Mouse (Mus musculus): ENCODE results near the gene Zfp108. TPM values are rescaled to one million over a fixed set of nuclear protein-coding genes. Genes with fewer than 3 reads are reported as not detected.

Gene Zfp108
- polyA plus RNA-seq, 1 experiment from 2014 or later = 1.5 TPM

DNA sequence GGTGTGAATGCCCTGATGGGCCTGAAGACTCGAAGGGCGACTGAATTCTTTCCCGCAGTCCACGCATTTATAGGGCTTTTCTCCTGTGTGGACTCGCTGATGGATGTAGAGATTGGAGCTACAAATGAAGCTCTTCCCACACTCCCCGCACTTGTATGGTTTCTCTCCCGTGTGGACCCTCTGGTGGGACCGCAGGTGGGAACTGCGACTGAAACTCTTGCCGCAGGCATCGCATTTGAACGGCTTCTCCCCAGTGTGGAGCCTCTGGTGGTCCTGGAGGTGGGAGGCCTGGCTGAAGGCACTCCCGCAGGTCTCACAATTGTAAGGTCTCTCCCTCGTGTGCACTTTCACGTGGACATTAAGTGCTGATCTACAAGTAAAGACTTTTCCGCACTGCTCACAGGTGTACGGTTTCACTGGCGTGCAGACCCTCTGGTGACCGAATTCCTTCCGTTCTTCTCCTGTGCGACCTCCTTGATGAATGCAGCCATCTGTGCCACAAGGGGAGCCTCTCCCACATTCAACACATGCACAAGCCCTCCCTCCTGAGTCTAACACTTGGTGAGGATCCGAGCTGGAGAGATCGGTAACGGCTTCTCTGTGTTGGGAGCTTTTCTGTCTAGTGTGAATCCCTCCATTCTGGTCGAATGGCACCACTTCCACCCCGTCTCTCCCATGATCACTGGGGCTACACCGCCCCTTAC, 36.9 kb downstream of the Zfp108 start:
- peaks cover 50% of the 10 kb centered on the region for H3K36me3 ChIP-seq (ENCODE audit: control insufficient read depth, insufficient read depth, low read length)
- no peaks in the 10 kb centered on the region for H3K9me3 ChIP-seq (replicated peaks; ENCODE audit: control insufficient read depth, low read length)
- ATAC-seq (replicated peaks; ENCODE audit: insufficient number of reproducible peaks, low FRiP score, low TSS enrichment) = no peak
- no peak overlapping the region for H3K9ac ChIP-seq (ENCODE audit: low read depth, low read length)
- no peaks in the 10 kb centered on the region for H3K4me1 ChIP-seq (ENCODE audit: control insufficient read depth, insufficient read depth, low read length)
- no peak overlapping the region for H3K4me2 ChIP-seq
- H3K4me3 ChIP-seq (ENCODE audit: low read depth, low read length) = no peak overlapping the region
- H3K27me3 ChIP-seq (ENCODE audit: control insufficient read depth, insufficient read depth, low read length) = no peaks in the 10 kb centered on the region
- 80% methylated on average over 27 of the region's 27 CpGs for WGBS (ENCODE audit: insufficient replicate concordance)
- H3K27ac ChIP-seq (ENCODE audit: low read depth, low read length) = no peak overlapping the region

DNA sequence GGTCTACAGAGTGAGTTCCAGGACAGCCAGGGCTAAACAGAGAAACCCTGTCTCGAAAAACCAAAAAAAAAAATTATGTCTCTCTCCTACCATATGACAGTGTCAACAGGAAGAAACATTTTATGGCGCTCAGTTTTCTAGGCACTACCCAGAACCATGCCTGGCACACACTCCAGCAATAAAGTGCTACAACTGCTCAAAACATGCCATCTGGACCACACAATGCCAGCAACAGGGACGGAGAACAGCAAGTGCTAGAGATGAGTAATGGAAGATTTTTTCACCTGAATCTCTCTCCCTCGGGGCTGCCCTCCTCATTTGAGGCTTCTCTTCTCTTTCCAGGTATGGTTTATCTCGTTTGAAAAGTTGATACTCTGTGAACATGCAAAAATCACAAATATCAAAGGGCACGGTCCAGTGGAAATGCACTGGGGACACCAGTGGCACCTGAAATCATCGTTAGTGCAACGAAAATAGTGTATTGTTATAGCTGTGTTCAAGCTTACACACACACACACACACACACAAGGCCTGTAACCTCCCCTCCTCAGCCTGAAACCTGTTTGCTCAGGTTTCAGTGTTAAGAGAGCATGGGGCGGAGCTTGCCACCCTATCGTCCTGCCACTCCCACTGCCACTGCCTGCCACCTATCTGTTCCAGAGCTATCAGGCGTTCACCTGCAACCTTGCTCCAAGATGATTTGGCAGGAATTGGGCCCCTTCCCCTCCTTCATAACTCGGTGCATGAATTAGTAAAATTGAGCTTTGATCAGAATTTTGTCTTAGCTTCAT, 38.7 kb downstream of the Zfp108 start:
- Histone ChIP-seq H3K36me3 (ENCODE audit: control insufficient read depth, insufficient read depth, low read length) (peaks cover 54% of the 10 kb centered on the region), H3K9ac (ENCODE audit: low read depth, low read length) (no peak overlapping the region), H3K4me2 (no peak overlapping the region), H3K4me1 (ENCODE audit: control insufficient read depth, insufficient read depth, low read length) (no peaks in the 10 kb centered on the region), H3K4me3 (ENCODE audit: low read depth, low read length) (no peak overlapping the region), H3K27ac (ENCODE audit: low read depth, low read length) (no peak overlapping the region), H3K9me3 (replicated peaks; ENCODE audit: control insufficient read depth, low read length) (no peaks in the 10 kb centered on the region), H3K27me3 (ENCODE audit: control insufficient read depth, insufficient read depth, low read length) (no peaks in the 10 kb centered on the region)
- no peak for ATAC-seq (replicated peaks; ENCODE audit: insufficient number of reproducible peaks, low FRiP score, low TSS enrichment)
- 82% methylated on average over 12 of the region's 12 CpGs for WGBS (ENCODE audit: insufficient replicate concordance)

DNA sequence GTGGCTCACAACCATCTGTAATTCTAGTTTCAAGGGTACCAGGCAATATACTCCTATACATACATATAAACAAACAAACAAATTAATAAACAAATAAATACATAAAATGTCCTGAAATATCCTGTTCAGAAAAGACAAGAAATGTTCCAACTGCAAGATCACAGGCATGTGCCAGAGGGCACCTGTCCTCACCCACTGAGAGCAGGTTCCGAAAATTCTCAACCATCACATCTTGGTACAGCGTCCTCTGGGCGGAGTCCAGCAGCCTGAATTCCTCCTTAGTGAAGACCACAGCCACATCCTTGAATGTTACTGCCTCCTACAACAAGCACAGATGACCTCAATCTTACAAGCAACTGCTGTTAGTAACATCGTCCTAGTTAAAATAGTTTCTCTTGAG, 40.2 kb downstream of the Zfp108 start:
- ATAC-seq (replicated peaks; ENCODE audit: insufficient number of reproducible peaks, low FRiP score, low TSS enrichment) = no peak
- Histone ChIP-seq H3K9ac (ENCODE audit: low read depth, low read length) (no peak overlapping the region), H3K27me3 (ENCODE audit: control insufficient read depth, insufficient read depth, low read length) (no peaks in the 10 kb centered on the region), H3K4me2 (no peak overlapping the region), H3K4me1 (ENCODE audit: control insufficient read depth, insufficient read depth, low read length) (no peaks in the 10 kb centered on the region), H3K36me3 (ENCODE audit: control insufficient read depth, insufficient read depth, low read length) (peaks cover 53% of the 10 kb centered on the region), H3K4me3 (ENCODE audit: low read depth, low read length) (no peak overlapping the region), H3K9me3 (replicated peaks; ENCODE audit: control insufficient read depth, low read length) (no peaks in the 10 kb centered on the region), H3K27ac (ENCODE audit: low read depth, low read length) (no peak overlapping the region)
- WGBS (ENCODE audit: insufficient replicate concordance) = 89% methylated on average over 4 of the region's 4 CpGs

DNA sequence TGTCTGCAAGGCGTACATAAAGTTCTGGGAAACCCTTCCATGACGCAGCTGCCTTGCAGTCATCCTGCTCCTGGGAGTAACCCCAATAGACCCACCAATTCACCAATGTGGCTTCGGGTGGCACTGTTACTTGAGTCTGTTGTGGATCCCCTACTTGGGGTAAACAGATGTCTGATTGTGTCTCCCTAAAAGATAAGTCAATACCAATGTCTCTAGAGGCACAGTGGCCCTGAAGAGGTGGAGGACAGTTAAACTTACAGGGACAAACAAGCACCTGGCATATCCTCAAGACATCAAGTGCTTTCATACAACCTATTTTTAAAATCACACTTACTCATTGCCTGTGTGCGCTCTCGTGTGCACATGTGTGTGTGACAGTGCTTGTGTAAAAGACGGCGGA, 40.8 kb downstream of the Zfp108 start:
- no peak for ATAC-seq (replicated peaks; ENCODE audit: insufficient number of reproducible peaks, low FRiP score, low TSS enrichment)
- Histone ChIP-seq H3K27me3 (ENCODE audit: control insufficient read depth, insufficient read depth, low read length) (no peaks in the 10 kb centered on the region), H3K4me2 (no peak overlapping the region), H3K9me3 (replicated peaks; ENCODE audit: control insufficient read depth, low read length) (no peaks in the 10 kb centered on the region), H3K27ac (ENCODE audit: low read depth, low read length) (no peak overlapping the region), H3K4me1 (ENCODE audit: control insufficient read depth, insufficient read depth, low read length) (peaks cover 3% of the 10 kb centered on the region; the same call in 1 of the 2 replicates), H3K4me3 (ENCODE audit: low read depth, low read length) (no peak overlapping the region), H3K36me3 (ENCODE audit: control insufficient read depth, insufficient read depth, low read length) (peaks cover 47% of the 10 kb centered on the region), H3K9ac (ENCODE audit: low read depth, low read length) (no peak overlapping the region)
- 93% methylated on average over 7 of the region's 7 CpGs for WGBS (ENCODE audit: insufficient replicate concordance)

DNA sequence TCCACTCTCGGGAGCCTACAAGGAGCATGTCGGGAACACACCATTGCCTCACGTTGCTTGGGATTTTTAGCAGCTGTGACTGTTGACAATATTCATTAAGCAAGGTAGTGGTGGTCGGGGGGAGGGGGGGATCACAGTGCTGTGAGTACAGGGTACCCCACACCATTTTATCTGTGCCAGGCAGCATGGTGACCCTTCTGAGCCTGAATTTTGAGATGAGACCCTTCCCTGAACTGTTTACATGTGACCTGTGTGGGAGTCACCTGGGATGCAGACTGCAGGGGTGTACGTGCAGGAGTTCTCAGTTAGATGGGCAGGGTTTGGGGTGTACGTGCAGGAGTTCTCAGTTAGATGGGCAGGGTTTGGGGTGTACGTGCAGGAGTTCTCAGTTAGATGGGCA, 41.8 kb downstream of the Zfp108 start:
- Histone ChIP-seq H3K9me3 (replicated peaks; ENCODE audit: control insufficient read depth, low read length) (no peaks in the 10 kb centered on the region), H3K36me3 (ENCODE audit: control insufficient read depth, insufficient read depth, low read length) (peaks cover 37% of the 10 kb centered on the region), H3K27ac (ENCODE audit: low read depth, low read length) (no peak overlapping the region), H3K4me2 (no peak overlapping the region), H3K4me1 (ENCODE audit: control insufficient read depth, insufficient read depth, low read length) (peaks cover 6% of the 10 kb centered on the region; the same call in 1 of the 2 replicates), H3K4me3 (ENCODE audit: low read depth, low read length) (no peak overlapping the region), H3K27me3 (ENCODE audit: control insufficient read depth, insufficient read depth, low read length) (no peaks in the 10 kb centered on the region), H3K9ac (ENCODE audit: low read depth, low read length) (no peak overlapping the region)
- no peak for ATAC-seq (replicated peaks; ENCODE audit: insufficient number of reproducible peaks, low FRiP score, low TSS enrichment)
- WGBS (ENCODE audit: insufficient replicate concordance) = 86% methylated on average over 6 of the region's 7 CpGs

DNA sequence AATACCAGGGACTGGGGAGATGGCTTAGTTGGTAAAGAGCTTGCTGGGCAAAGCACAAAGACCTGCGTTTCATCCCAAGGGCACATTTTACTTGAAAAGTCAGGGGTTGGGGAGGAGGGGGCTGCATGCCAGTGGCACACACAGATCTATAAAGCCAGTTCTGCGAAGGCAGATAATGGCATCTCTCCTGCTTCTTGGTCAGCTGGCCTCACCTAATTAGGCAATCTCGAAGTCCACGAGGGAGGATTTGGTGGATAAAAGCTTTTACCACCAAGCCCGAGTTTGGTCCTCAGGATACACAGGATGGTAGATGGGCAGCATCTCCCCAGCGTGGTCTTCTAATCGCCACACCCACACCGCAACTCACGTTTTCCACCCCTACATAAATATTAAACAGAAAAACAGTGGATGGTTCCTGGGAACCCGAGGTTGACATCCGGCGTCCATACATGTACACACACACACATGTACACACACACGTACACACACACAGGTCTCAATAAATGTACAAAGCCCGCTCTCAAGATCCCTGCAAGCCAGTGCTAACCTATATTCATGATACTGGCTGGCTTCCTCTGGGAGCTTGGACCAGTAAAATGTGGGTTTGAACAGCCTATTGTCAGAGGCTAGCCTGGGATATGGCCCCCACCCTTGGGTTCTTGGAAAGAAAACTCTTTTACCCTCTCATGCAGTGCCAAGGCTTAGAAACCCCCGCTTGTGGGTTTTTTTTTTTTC, 42.9 kb downstream of the Zfp108 start:
- H3K4me3 ChIP-seq (ENCODE audit: low read depth, low read length) = no peak overlapping the region; the same call in 1 of the 2 replicates
- 87% methylated on average over 15 of the region's 15 CpGs for whole genome bisulfite sequencing (ENCODE audit: insufficient replicate concordance)
- H3K36me3 ChIP-seq (ENCODE audit: control insufficient read depth, insufficient read depth, low read length) = peaks cover 25% of the 10 kb centered on the region

DNA sequence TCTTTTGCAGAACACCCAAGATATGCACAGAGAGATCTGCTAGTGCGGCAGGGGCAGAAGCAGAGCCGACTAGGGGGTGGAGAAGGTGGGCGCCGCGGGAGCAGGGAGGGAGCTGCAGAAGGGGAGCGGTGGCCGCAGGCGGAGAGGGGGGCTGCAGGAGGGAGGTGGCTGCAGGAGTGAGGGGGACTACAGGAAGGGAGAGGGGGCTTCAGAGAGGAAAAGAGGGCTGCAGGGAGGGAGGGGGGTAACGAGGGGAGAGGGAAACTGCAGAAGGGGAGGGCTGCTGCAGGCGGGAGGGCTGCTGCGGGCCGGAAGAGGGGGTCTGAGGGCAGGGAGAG, 44.0 kb downstream of the Zfp108 start:
- peaks cover 17% of the 10 kb centered on the region for H3K36me3 ChIP-seq (ENCODE audit: control insufficient read depth, insufficient read depth, low read length)
- 2% methylated on average over 12 of the region's 12 CpGs for WGBS (ENCODE audit: insufficient replicate concordance)
- H3K4me2 ChIP-seq = peak overlapping the region; percentile 93
- H3K4me3 ChIP-seq (ENCODE audit: low read depth, low read length) = peak overlapping the region; percentile 80
- peak overlapping the region; percentile 81 for H3K27ac ChIP-seq (ENCODE audit: low read depth, low read length)
- no peaks in the 10 kb centered on the region for H3K27me3 ChIP-seq (ENCODE audit: control insufficient read depth, insufficient read depth, low read length)
- H3K9ac ChIP-seq (ENCODE audit: low read depth, low read length) = peak overlapping the region; percentile 84
- H3K9me3 ChIP-seq (replicated peaks; ENCODE audit: control insufficient read depth, low read length) = no peaks in the 10 kb centered on the region
- no peak for ATAC-seq (replicated peaks; ENCODE audit: insufficient number of reproducible peaks, low FRiP score, low TSS enrichment)
- H3K4me1 ChIP-seq (ENCODE audit: control insufficient read depth, insufficient read depth, low read length) = peaks cover 6% of the 10 kb centered on the region; the same call in 1 of the 2 replicates

More for the DNA sequence above, 42.9 kb downstream of the Zfp108 start:
- ATAC-seq (replicated peaks; ENCODE audit: insufficient number of reproducible peaks, low FRiP score, low TSS enrichment) = no peak
- Histone ChIP-seq H3K27ac (ENCODE audit: low read depth, low read length) (no peak overlapping the region), H3K9me3 (replicated peaks; ENCODE audit: control insufficient read depth, low read length) (no peaks in the 10 kb centered on the region), H3K27me3 (ENCODE audit: control insufficient read depth, insufficient read depth, low read length) (no peaks in the 10 kb centered on the region), H3K9ac (ENCODE audit: low read depth, low read length) (no peak overlapping the region), H3K4me2 (peak overlapping the region; percentile 93; the same call in 1 of the 2 replicates), H3K4me1 (ENCODE audit: control insufficient read depth, insufficient read depth, low read length) (peaks cover 6% of the 10 kb centered on the region; the same call in 1 of the 2 replicates)

DNA sequence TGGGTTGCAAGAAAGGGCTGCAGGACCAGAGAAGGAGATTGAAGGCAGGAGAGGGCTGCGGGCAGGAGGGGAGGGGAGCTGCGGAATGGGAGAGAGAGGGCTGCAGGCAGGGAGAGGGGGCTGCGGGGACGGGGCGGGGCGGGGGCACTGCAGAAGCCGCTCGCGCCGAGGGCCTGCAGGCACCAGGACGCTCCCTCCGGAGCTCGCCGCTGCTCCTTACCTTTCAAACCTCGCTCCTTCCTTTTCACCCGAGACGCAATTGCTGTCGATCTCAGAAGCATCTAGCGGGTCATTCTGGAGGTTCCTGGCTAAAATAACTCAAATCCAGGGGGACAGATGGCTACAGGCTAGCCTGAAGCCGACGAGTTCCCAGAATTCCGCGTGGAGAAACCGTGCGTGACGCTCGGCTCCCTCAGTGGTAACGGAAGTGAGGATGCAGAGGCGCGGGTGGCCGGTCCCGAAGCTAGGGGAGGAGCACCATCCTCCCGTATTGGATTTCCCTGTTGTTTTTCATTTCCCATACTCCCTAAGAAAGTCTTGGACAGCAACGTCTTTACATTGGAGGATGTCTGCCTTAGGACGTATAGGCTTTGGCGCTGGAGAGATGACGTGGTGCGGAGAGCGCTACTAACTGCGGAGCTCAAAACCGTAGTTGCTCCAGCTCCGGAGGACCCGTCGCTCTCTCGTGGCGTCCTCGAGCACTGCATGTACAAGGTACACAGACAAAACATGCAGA, 44.5 kb downstream of the Zfp108 start:
- peaks cover 6% of the 10 kb centered on the region; the same call in 1 of the 2 replicates for H3K4me1 ChIP-seq (ENCODE audit: control insufficient read depth, insufficient read depth, low read length)
- H3K4me2 ChIP-seq = peak overlapping the region; percentile 93
- no peaks in the 10 kb centered on the region for H3K27me3 ChIP-seq (ENCODE audit: control insufficient read depth, insufficient read depth, low read length)
- H3K36me3 ChIP-seq (ENCODE audit: control insufficient read depth, insufficient read depth, low read length) = peaks cover 17% of the 10 kb centered on the region
- under 1% methylated on average over 43 of the region's 47 CpGs for WGBS (ENCODE audit: insufficient replicate concordance)
- peak; percentile 86 for ATAC-seq (replicated peaks; ENCODE audit: insufficient number of reproducible peaks, low FRiP score, low TSS enrichment)
- H3K9ac ChIP-seq (ENCODE audit: low read depth, low read length) = peak overlapping the region; percentile 84
- no peaks in the 10 kb centered on the region for H3K9me3 ChIP-seq (replicated peaks; ENCODE audit: control insufficient read depth, low read length)
- peak overlapping the region; percentile 81 for H3K27ac ChIP-seq (ENCODE audit: low read depth, low read length)
- H3K4me3 ChIP-seq (ENCODE audit: low read depth, low read length) = peak overlapping the region; percentile 80

Measured in heart, embryonic 11.5 days (tissue).